Mouse (Mus musculus): Measurements from ENCODE around the gene Fam196b. TPM values are rescaled to one million over a fixed set of nuclear protein-coding genes. Genes with fewer than 3 reads are reported as not detected.

Gene Fam196b
- polyA plus RNA-seq, 1 experiment = not detected

DNA sequence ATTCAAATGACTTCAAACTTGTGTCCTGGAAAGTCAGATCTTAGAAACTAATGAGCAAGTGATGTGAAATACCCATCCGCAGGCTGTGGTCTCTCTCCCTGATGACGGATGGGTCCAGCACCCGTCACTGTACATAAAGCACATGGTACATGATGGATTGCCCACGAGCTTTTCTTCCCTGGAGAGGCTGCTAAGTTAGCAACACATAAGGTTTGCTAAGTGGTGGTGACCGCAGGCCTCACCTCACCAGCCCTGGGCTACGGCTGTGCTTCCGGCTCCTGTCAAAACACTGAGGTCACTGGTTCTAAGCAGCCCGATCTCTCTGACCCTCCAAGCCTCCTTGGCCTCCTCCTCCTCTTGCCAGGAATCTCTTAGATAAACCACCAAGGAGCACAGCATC is 91.7 kb downstream of the Fam196b start:
- Histone ChIP-seq H3K27ac (ENCODE audit: insufficient read depth, low read depth, low read length) (no peak overlapping the region), H3K4me3 (ENCODE audit: insufficient read depth, low read depth, low read length) (no peak overlapping the region), H3K4me1 (ENCODE audit: control insufficient read depth, insufficient read depth, low read length) (no peaks in the 10 kb centered on the region)
- WGBS = 88% methylated on average over 8 of the region's 8 CpGs
- TF ChIP-seq POLR2A (IDR thresholded peaks at IDR 0.05; ENCODE audit: insufficient read depth, low read depth, low read length) (no peak), CTCF (IDR thresholded peaks at IDR 0.05; ENCODE audit: insufficient read depth, low read depth, low read length) (no peak)

DNA sequence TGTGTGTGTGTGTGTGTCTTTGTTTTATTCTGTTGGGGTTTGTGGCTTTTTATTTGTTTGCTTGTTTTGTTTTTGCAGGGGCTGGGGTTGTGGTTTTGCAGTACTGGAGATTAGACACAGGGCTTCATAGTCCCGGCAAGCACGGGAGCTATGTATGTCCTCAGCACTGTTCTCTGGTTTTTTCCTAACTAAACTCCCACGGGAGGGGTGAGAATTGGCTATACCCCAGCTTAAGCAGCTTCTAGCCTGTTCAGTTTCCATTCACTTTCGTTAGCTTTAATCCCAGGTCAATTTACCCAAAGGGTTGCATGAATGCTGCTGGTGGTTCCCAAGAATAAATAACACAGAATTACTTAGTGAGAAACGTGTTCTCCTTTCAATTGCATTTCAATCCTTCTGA is 92.2 kb downstream of the Fam196b start:
- 51% methylated on average over 5 of the region's 5 CpGs for WGBS

DNA sequence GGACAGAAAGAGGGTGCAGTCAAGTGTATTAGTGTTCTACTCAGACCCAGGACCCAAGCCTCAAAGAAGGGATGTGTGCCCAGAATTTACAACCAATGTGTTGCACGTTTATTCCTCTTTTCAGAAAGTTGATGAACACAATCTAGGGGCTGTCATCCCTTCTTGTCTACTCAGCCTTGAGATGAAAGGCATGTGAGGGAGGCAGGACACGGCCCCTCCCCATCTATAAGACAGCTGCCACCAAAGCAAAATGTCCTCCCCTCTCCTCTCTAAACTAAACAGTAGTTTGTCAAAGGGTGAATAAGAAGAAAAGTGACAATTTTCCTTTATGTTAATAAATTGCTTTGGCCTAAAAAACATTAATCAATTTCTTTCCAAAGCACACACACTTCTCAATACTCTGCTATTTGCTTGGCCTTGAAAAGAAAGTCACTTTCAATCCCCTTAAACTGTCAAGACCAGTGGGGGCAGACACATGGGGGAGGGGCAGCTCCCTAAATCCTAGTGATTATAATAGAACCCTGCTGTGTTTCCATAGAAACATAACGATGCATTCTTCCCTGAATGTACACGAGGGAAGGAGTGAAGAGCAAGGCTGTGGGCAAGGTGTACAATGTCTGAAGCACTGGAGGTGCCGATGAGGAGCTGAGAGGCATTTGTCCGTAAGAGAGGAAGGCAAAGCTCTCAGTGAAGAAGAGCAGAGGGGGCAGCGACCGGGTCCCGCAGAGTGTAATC is 101.4 kb downstream of the Fam196b start:
- 30% methylated on average over 9 of the region's 9 CpGs for WGBS
- TF ChIP-seq CTCF (IDR thresholded peaks at IDR 0.05; ENCODE audit: insufficient read depth, low read depth, low read length) = no peak
- no peak for TF ChIP-seq POLR2A (IDR thresholded peaks at IDR 0.05; ENCODE audit: insufficient read depth, low read depth, low read length)
- Histone ChIP-seq H3K4me3 (ENCODE audit: insufficient read depth, low read depth, low read length) (no peak overlapping the region), H3K4me1 (ENCODE audit: control insufficient read depth, insufficient read depth, low read length) (peaks cover 14% of the 10 kb centered on the region), H3K27ac (ENCODE audit: insufficient read depth, low read depth, low read length) (no peak overlapping the region)

More for the DNA sequence above, 92.2 kb downstream of the Fam196b start:
- no peak overlapping the region for H3K27ac ChIP-seq (ENCODE audit: insufficient read depth, low read depth, low read length)
- no peaks in the 10 kb centered on the region for H3K4me1 ChIP-seq (ENCODE audit: control insufficient read depth, insufficient read depth, low read length)
- no peak overlapping the region for H3K4me3 ChIP-seq (ENCODE audit: insufficient read depth, low read depth, low read length)
- TF ChIP-seq CTCF (IDR thresholded peaks at IDR 0.05; ENCODE audit: insufficient read depth, low read depth, low read length) = no peak

DNA sequence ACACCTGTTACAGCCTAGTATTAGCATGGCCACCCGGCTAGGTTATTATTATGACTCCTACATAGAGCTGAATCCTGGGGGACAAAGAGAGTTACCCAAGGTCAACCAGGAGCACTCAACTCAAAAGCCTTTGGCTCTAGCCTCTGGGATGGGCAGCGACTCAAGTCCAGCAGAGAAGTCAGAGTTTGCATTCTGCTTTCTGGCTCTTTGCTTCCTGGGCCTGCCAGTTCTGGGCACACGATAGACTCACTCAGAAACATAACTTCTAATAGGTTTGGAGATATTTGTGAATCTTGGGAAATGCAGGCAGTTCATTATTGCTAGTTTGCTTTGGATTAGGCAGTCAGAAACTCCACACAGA is 102.0 kb downstream of the Fam196b start:
- peaks cover 15% of the 10 kb centered on the region for H3K4me1 ChIP-seq (ENCODE audit: control insufficient read depth, insufficient read depth, low read length)
- no peak overlapping the region for H3K27ac ChIP-seq (ENCODE audit: insufficient read depth, low read depth, low read length)
- H3K4me3 ChIP-seq (ENCODE audit: insufficient read depth, low read depth, low read length) = no peak overlapping the region
- 46% methylated on average over 3 of the region's 3 CpGs for WGBS
- TF ChIP-seq CTCF (IDR thresholded peaks at IDR 0.05; ENCODE audit: insufficient read depth, low read depth, low read length) (no peak), POLR2A (IDR thresholded peaks at IDR 0.05; ENCODE audit: insufficient read depth, low read depth, low read length) (no peak)

DNA sequence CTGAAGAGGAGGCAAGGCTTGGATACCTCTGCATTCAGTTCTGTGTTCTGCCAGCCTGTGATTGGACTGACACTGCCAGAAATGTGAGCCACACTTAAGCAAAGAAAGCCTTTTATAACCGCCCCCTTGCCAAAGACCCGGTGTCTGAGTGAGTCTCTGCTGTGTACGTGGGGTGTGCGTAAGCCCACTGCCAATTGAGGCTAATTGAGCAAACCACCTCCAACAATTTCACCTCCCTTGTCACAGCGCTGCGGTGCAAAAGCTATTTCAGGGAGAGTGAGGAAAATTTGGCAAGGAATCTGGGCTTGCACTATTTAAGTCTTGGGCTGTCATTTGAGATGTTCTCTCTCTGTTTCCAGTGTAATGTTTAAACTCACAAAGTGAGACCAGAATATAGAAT is 106.4 kb downstream of the Fam196b start:
- 20% methylated on average over 6 of the region's 6 CpGs for WGBS
- Histone ChIP-seq H3K27ac (ENCODE audit: insufficient read depth, low read depth, low read length) (peak overlapping the region; percentile 42; the same call in 1 of the 2 replicates), H3K4me1 (ENCODE audit: control insufficient read depth, insufficient read depth, low read length) (peaks cover 15% of the 10 kb centered on the region), H3K4me3 (ENCODE audit: insufficient read depth, low read depth, low read length) (no peak overlapping the region)
- TF ChIP-seq CTCF (IDR thresholded peaks at IDR 0.05; ENCODE audit: insufficient read depth, low read depth, low read length) = no peak

DNA sequence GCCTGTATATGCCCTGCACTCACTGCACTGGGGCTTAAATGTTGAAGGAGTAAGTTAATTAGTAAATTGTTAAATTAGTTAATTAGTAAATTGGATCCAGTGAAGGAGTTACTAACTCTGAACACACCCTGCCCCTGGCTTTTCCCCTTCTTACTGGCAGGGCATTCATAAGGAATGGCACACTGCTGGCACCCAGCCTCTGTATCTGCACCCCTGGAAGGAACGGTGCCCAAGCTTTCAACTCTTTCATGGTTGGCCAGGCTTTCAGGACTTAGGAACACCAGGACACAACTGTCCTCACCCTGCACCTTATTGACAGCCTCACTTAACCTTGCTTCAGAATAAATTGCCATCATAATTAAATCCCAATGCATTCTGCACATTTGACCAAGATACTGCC is 109.9 kb downstream of the Fam196b start:
- Histone ChIP-seq H3K4me1 (ENCODE audit: control insufficient read depth, insufficient read depth, low read length) (peaks cover 10% of the 10 kb centered on the region), H3K27ac (ENCODE audit: insufficient read depth, low read depth, low read length) (no peak overlapping the region), H3K4me3 (ENCODE audit: insufficient read depth, low read depth, low read length) (no peak overlapping the region)
- WGBS = 59% methylated on average over 1 of the region's 1 CpGs
- TF ChIP-seq CTCF (IDR thresholded peaks at IDR 0.05; ENCODE audit: insufficient read depth, low read depth, low read length) (no peak), POLR2A (IDR thresholded peaks at IDR 0.05; ENCODE audit: insufficient read depth, low read depth, low read length) (no peak)

DNA sequence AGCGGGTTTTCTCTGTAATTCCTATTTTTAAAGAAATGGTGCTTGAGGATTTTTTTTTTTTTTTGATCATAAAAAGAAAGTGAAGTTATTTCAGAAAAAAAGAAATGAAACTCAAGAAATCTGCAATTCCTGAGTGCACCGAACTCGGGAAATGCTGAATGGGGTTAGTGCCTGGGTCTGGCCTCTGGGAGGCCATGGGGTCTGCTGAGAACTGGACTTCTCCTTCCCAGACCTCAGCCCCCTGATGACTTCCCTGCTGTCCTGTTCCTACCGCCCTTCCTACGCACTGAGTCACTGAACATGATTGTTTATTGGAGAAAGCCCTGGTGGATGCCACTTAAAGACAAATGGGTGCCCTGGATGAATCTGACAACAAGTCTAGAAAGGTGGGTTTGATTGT is 112.6 kb downstream of the Fam196b start:
- no peak for TF ChIP-seq CTCF (IDR thresholded peaks at IDR 0.05; ENCODE audit: insufficient read depth, low read depth, low read length)
- no peak for TF ChIP-seq POLR2A (IDR thresholded peaks at IDR 0.05; ENCODE audit: insufficient read depth, low read depth, low read length)
- no peak overlapping the region for H3K4me3 ChIP-seq (ENCODE audit: insufficient read depth, low read depth, low read length)
- H3K4me1 ChIP-seq (ENCODE audit: control insufficient read depth, insufficient read depth, low read length) = peaks cover 5% of the 10 kb centered on the region; the same call in 1 of the 2 replicates
- no peak overlapping the region for H3K27ac ChIP-seq (ENCODE audit: insufficient read depth, low read depth, low read length)
- 87% methylated on average over 5 of the region's 5 CpGs for WGBS

DNA sequence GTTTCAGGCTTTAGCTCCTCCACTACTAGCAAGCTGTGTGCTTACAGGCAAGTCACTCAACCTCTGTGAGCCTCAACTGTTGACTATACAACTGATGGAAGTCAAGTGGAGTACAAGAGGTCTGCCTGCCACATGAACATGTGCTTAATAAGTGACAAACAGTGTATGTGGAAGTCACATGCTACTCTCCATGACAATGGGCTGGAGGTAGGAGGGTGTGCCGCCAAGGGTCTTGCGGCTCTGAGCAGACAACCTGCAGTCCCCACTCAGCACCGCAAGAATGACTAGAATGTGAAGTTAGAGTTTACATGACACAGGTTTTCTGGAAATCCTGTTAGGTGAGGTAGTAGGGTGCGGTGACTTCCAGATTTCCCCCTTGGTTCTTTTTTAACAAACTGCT is 116.3 kb downstream of the Fam196b start:
- WGBS = 68% methylated on average over 4 of the region's 4 CpGs
- Histone ChIP-seq H3K4me1 (ENCODE audit: control insufficient read depth, insufficient read depth, low read length) (peaks cover 5% of the 10 kb centered on the region; the same call in 1 of the 2 replicates), H3K4me3 (ENCODE audit: insufficient read depth, low read depth, low read length) (no peak overlapping the region), H3K27ac (ENCODE audit: insufficient read depth, low read depth, low read length) (no peak overlapping the region)
- no peak for TF ChIP-seq POLR2A (IDR thresholded peaks at IDR 0.05; ENCODE audit: insufficient read depth, low read depth, low read length)
- no peak for TF ChIP-seq CTCF (IDR thresholded peaks at IDR 0.05; ENCODE audit: insufficient read depth, low read depth, low read length)

DNA sequence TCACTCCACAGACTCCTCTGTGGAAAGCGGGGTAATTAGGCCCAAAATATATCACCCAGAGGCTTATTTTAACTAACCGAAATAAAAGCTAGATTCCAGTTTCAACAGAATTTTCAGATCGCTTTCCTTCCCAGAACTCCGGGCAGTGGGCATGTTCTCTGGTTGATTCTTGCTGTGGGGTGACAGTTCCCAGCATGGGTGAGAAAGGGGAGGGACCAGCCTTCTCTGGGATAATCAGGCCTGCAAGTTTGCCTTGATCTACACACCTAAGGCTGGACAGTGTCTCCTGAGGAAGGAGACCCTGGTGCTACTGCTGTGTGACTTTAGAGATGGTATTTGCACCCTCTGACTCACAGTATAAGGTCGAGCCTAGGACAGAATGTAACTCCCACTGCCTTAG is 116.7 kb downstream of the Fam196b start:
- Histone ChIP-seq H3K27ac (ENCODE audit: insufficient read depth, low read depth, low read length) (peak overlapping the region; percentile 60; the same call in 1 of the 2 replicates), H3K4me1 (ENCODE audit: control insufficient read depth, insufficient read depth, low read length) (peaks cover 5% of the 10 kb centered on the region; the same call in 1 of the 2 replicates), H3K4me3 (ENCODE audit: insufficient read depth, low read depth, low read length) (no peak overlapping the region)
- no peak for TF ChIP-seq POLR2A (IDR thresholded peaks at IDR 0.05; ENCODE audit: insufficient read depth, low read depth, low read length)
- no peak for TF ChIP-seq CTCF (IDR thresholded peaks at IDR 0.05; ENCODE audit: insufficient read depth, low read depth, low read length)
- 36% methylated on average over 5 of the region's 5 CpGs for WGBS
